Mouse (Mus musculus): ENCODE results near the gene Cldn9.

The Cldn9 gene

GRCm38 (mm10) chr17:23683856-23684672 is at the start of gene Cldn9:
Gene Cldn9, minus strand, starts transcription at chr17:23684026.
- no peak for DNase-seq (ENCODE audit: low read depth)

GRCm38 (mm10) chr17:23730441-23730840 is 46.6 kb upstream of the Cldn9 start:
- DNase-seq (ENCODE audit: low read depth), result peak; percentile 71

GRCm38 (mm10) chr17:23726758-23727142 is 42.9 kb upstream of the Cldn9 start:
- peak; percentile 45 for DNase-seq (ENCODE audit: low read depth)

GRCm38 (mm10) chr17:23725999-23726757 is 42.4 kb upstream of the Cldn9 start, which contains the start of gene Pkmyt1:
Gene Pkmyt1, plus strand, starts transcription at chr17:23726336.
- DNase-seq (ENCODE audit: low read depth), result peak; percentile 98

GRCm38 (mm10) chr17:23725477-23725876 is 41.7 kb upstream of the Cldn9 start:
- DNase-seq (ENCODE audit: low read depth), result peak; percentile 39

GRCm38 (mm10) chr17:23722376-23723125 is 38.7 kb upstream of the Cldn9 start, which contains the start of gene 1520401A03Rik:
Gene 1520401A03Rik, minus strand, starts transcription at chr17:23722783.
- no peak for DNase-seq (ENCODE audit: low read depth)

GRCm38 (mm10) chr17:23721886-23722285 is 38.1 kb upstream of the Cldn9 start:
- DNase-seq (ENCODE audit: low read depth), result no peak

- no peak for DNase-seq (ENCODE audit: low read depth)
Observed at GRCm38 (mm10) chr17:23719455-23719854, 35.6 kb upstream of the Cldn9 start.

- no peak for DNase-seq (ENCODE audit: low read depth)
Observed at GRCm38 (mm10) chr17:23717003-23717402, 33.2 kb upstream of the Cldn9 start.

- peak; percentile 90 for DNase-seq (ENCODE audit: low read depth)
Observed at GRCm38 (mm10) chr17:23706212-23706611, 22.4 kb upstream of the Cldn9 start.

GRCm38 (mm10) chr17:23705525-23706104 is 21.8 kb upstream of the Cldn9 start:
- no peak for DNase-seq (ENCODE audit: low read depth)

GRCm38 (mm10) chr17:23704741-23705140 is 20.9 kb upstream of the Cldn9 start:
- DNase-seq (ENCODE audit: low read depth), result peak; percentile 76

GRCm38 (mm10) chr17:23703301-23703700 is 19.5 kb upstream of the Cldn9 start:
- DNase-seq (ENCODE audit: low read depth), result no peak

- DNase-seq (ENCODE audit: low read depth), result peak; percentile 96
Observed at GRCm38 (mm10) chr17:23700079-23700478, 16.3 kb upstream of the Cldn9 start.

- DNase-seq (ENCODE audit: low read depth), result peak; percentile 70
Observed at GRCm38 (mm10) chr17:23699131-23700077, 15.6 kb upstream of the Cldn9 start.

- no peak for DNase-seq (ENCODE audit: low read depth)
Observed at GRCm38 (mm10) chr17:23695801-23696200, 12.0 kb upstream of the Cldn9 start.

GRCm38 (mm10) chr17:23694491-23694890 is 10.7 kb upstream of the Cldn9 start:
- DNase-seq (ENCODE audit: low read depth), result peak; percentile 66

- DNase-seq (ENCODE audit: low read depth), result peak; percentile 82
Observed at GRCm38 (mm10) chr17:23683226-23683625, 600 bp downstream of the Cldn9 start.

- DNase-seq (ENCODE audit: low read depth), result no peak
Observed at GRCm38 (mm10) chr17:23682530-23682929, 1.3 kb downstream of the Cldn9 start.

- DNase-seq (ENCODE audit: low read depth), result no peak
Observed at GRCm38 (mm10) chr17:23682092-23682491, 1.7 kb downstream of the Cldn9 start.

GRCm38 (mm10) chr17:23681086-23681485 is 2.7 kb downstream of the Cldn9 start:
- DNase-seq (ENCODE audit: low read depth), result peak; percentile 69
